Mouse (Mus musculus) embryonic facial prominence, embryonic 12.5 days (tissue): Measurements from ENCODE around the gene Mypop. TPM values are rescaled to one million over a fixed set of nuclear protein-coding genes. Genes with fewer than 3 reads are reported as not detected.

Experiments
- ATAC-seq: fragments of 200-750 bp; cut with Nextera tagmentation; 2 replicates; pipeline ENCODE4 v1.8.0; 2017; ENCODE audit not compliant: insufficient number of reproducible peaks, insufficient read depth, low FRiP score, low TSS enrichment
- H3K27ac ChIP-seq: fragments of 300-500 bp; sonication (generic); 2 replicates; pipeline ENCODE4 v1.5.1; 2016; ENCODE audit warnings: mild to moderate bottlenecking
- H3K27me3 ChIP-seq: fragments of 300-500 bp; sonication (generic); 2 replicates; pipeline ENCODE4 v1.6.1; 2016; ENCODE audit warnings: mild to moderate bottlenecking, moderate library complexity
- H3K36me3 ChIP-seq: fragments of 300-500 bp; sonication (generic); 2 replicates; pipeline ENCODE4 v1.6.1; 2016; ENCODE audit warnings: mild to moderate bottlenecking
- H3K4me1 ChIP-seq: fragments of 300-500 bp; sonication (generic); 2 replicates; pipeline ENCODE4 v1.6.1; 2016
- H3K4me2 ChIP-seq: fragments of 300-500 bp; sonication (generic); replicated peaks from 2 replicates; pipeline ENCODE4 v1.6.1; 2016; ENCODE audit warnings: mild to moderate bottlenecking, moderate library complexity
- H3K4me3 ChIP-seq: fragments of 300-500 bp; sonication (generic); 2 replicates; pipeline ENCODE4 v1.5.1; 2016; ENCODE audit warnings: mild to moderate bottlenecking
- H3K9ac ChIP-seq: fragments of 300-500 bp; sonication (generic); 2 replicates; pipeline ENCODE4 v1.6.1; 2016; ENCODE audit warnings: mild to moderate bottlenecking, moderate library complexity
- H3K9me3 ChIP-seq: fragments of 300-500 bp; sonication (generic); 2 replicates; pipeline ENCODE4 v1.6.1; 2016; ENCODE audit warnings: mild to moderate bottlenecking, moderate library complexity
- WGBS: fragments of 180-500 bp; shearing (Covaris S2); methylation state at CpG from one replicate; pipeline ENCODE4 v1.1.7; 2016; 5-methylcytosine and 5-hydroxymethylcytosine counted together
- polyA plus RNA-seq: library from polyadenylated mRNA; unstranded; fragments of >200 nt; fragmentation: Nextera tagmentation; extraction: Ambion mirVana; gene quantifications from 2 replicates; pipeline ENCODE4 v1.2.1, GENCODE M21; 2016

Gene Mypop
- polyA plus RNA-seq, 1 experiment from 2014 or later = 7.7 TPM

DNA sequence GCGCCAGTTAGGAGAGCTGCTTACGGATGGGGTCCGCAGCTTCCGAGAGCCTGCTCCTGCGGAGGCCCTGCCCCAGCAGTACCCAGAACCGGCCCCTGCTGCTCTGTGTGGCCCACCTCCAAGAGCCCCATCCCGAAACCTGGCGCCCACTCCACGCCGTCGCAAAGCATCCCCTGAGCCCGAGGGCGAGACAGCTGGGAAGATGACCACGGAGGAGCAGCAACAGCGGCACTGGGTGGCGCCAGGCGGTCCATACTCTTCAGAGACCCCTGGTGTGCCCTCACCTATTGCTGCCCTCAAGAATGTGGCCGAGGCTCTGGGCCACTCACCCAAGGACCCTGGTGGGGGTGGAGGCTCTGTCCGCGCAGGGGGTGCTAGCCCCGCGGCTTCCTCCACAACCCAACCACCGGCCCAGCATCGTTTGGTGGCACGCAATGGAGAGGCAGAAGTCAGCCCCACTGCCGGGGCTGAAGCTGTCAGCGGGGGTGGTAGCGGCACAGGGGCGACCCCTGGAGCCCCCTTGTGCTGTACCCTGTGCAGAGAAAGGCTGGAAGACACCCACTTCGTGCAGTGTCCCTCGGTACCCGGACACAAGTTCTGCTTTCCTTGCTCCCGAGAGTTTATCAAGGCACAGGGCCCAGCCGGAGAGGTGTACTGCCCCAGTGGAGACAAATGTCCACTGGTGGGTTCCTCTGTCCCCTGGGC, 14.5 kb downstream of the Mypop start:
- peak overlapping the region; percentile 93 for H3K9ac ChIP-seq
- no peak for ATAC-seq
- peak overlapping the region; percentile 95 for H3K4me3 ChIP-seq
- WGBS = 81% methylated on average over 34 of the region's 34 CpGs
- H3K27ac ChIP-seq = no peak overlapping the region
- peak overlapping the region; percentile 99 for H3K4me2 ChIP-seq
- H3K36me3 ChIP-seq = peaks cover 31% of the 10 kb centered on the region
- peaks cover 38% of the 10 kb centered on the region for H3K4me1 ChIP-seq
- no peaks in the 10 kb centered on the region for H3K27me3 ChIP-seq
- no peaks in the 10 kb centered on the region for H3K9me3 ChIP-seq

DNA sequence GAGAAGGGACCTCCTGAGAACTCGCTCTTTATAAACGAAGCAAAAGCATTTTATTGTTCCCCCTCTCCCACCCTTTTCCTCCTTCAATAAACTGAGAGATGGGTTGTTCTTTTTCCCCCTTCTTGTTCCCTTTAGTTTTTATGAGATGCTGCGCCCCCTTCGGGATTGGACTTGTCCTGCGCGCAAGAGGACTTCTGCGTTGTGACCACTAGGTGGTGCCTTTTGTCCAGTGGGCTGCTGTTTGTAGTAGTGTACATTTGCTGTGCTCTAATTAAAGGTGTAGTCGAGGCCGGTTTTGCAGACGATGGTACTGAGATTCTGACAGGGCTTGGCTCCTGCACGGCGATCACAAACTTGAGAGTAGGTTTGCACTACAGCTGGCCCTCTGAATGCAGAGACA, 15.4 kb downstream of the Mypop start:
- peaks cover 31% of the 10 kb centered on the region for H3K36me3 ChIP-seq
- H3K27ac ChIP-seq = no peak overlapping the region
- no peak overlapping the region for H3K9ac ChIP-seq
- H3K4me3 ChIP-seq = 0 out of 2 replicates have a peak overlapping the region, but pooled peaks have one; percentile 3
- WGBS = 11% methylated on average over 12 of the region's 12 CpGs
- no peaks in the 10 kb centered on the region for H3K9me3 ChIP-seq
- no peak for ATAC-seq
- peaks cover 40% of the 10 kb centered on the region for H3K4me1 ChIP-seq
- peak overlapping the region; percentile 99 for H3K4me2 ChIP-seq
- no peaks in the 10 kb centered on the region for H3K27me3 ChIP-seq

DNA sequence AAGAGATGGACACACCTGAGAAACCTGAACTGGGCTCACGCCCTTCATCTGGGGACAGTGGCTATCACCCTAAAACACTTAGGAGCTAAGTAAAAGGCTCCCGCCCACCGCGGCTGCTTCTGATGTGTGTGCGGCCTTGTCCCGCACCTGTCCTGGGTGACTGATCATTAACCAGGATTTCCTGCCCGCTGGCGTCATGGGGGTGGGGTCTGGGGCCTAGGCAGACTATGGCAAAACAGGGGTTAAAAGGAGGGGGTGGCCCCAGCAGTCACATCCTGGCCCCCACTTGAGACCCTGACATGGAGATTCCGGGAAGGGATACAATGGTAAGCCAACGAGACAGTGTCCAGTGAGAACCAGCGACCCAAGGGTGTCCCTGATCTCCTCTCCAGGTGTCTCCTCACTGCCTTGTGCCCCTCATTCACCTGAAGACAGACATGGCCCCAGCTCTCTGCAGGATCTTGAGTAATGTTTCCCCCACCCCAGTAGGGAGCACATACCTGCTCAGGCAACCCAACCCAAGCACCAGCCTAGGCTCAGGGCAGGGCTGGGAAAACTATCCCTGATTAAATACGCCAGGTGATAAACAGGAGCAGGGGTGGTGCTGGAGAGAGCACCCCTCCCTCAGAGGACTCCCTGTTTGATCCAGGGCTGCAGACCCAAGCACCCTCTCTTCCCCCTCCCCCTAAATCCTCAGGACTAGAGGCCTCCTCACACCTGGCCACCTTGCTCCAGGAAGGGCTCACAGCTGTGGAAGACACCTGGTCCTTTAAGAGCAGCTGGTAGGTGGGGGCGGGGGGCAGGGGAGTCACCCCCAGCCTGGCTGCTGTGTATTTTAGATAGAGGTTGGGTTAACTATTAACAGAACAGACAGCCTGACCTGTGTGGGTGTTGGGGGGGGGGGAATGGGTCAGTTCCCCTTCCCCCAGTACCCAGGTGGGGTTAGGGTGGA, 16.3 kb downstream of the Mypop start:
- peak overlapping the region; percentile 14; the same call in 1 of the 2 replicates for H3K4me2 ChIP-seq
- no peak overlapping the region for H3K4me3 ChIP-seq
- H3K9me3 ChIP-seq = no peaks in the 10 kb centered on the region
- peaks cover 43% of the 10 kb centered on the region for H3K4me1 ChIP-seq
- no peak overlapping the region for H3K9ac ChIP-seq
- peaks cover 31% of the 10 kb centered on the region for H3K36me3 ChIP-seq
- ATAC-seq = no peak
- H3K27ac ChIP-seq = no peak overlapping the region
- 76% methylated on average over 13 of the region's 13 CpGs for WGBS
- H3K27me3 ChIP-seq = no peaks in the 10 kb centered on the region

DNA sequence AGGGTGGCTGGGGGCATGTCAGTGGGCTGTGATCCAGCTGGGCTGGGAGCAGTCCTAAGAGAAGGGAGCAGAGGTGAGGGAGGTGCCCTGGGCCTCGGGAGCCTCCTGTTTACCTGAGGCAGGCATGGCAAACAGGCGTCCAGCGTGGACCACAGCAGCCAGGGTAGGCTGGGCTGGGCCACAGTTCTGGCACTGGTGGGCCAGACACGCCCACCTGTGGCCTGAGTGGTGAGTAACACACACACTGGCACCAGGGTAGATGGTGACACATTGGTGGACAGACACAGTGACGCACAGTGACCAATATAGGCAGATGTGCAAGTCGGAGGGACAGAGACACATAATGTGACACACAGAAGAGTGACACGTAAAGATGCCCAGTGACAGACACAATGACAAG, 19.5 kb downstream of the Mypop start:
- H3K9ac ChIP-seq = no peak overlapping the region
- WGBS = 79% methylated on average over 7 of the region's 7 CpGs
- no peak overlapping the region for H3K4me2 ChIP-seq
- H3K4me1 ChIP-seq = peaks cover 35% of the 10 kb centered on the region
- no peak overlapping the region for H3K4me3 ChIP-seq
- H3K36me3 ChIP-seq = peaks cover 23% of the 10 kb centered on the region
- H3K9me3 ChIP-seq = no peaks in the 10 kb centered on the region
- H3K27ac ChIP-seq = no peak overlapping the region
- no peak for ATAC-seq
- no peaks in the 10 kb centered on the region for H3K27me3 ChIP-seq

DNA sequence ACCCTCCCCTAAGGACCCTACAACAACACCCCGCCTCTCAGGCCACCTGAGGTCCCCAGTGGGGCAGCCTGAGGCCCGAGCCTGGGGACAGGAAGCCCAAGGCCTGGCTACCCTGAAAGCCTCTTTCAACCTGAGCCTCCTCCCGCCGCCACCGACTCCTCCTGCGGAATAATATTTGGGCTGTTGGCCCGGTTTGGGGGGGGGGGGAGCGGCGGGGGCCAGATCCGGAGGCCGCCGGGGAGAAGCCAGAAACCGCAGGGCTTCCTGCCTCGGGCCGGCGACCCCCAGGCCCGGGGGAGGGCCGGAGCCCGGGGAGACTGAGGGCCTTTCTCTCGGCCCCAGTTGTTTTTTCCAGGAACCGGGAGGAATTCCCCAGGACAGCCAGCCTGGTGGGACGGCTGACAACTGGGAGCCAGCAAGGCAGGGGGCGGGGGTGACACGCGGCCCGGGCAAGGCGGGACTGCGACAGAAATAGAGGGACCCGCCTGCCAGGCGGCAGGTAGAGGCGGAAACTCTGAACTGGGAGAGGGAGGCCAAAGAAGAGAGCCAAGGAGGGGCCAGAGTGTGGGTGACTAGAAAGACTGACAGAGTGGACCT, 21.1 kb downstream of the Mypop start:
- 1% methylated on average over 26 of the region's 31 CpGs for WGBS
- Histone ChIP-seq H3K4me1 (peaks cover 20% of the 10 kb centered on the region), H3K9me3 (no peaks in the 10 kb centered on the region), H3K27me3 (no peaks in the 10 kb centered on the region), H3K9ac (peak overlapping the region; percentile 57), H3K4me3 (peak overlapping the region; percentile 30), H3K36me3 (peaks cover 10% of the 10 kb centered on the region), H3K4me2 (peak overlapping the region; percentile 66), H3K27ac (peak overlapping the region; percentile 66)
- no peak for ATAC-seq

DNA sequence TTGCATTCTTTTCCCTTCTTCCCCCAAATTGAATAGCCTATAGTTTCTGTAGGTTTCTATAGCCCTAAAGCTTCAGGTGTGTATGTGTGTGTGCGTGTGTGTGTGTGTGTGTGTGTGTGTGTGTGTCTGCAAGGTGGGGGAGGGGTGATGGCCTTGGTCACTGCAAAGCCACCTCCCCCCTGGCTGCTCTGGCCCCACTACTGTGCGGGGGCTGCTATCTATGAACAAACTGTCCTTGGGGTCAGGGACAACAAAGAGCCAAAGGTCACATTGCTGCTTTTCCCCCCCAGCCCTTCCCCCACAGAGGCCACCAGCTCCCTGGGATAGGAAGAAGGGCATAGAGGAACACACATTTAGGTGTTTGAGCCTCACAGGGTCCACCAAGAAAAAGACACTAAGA, 21.8 kb downstream of the Mypop start:
- H3K27me3 ChIP-seq = no peaks in the 10 kb centered on the region
- WGBS = 31% methylated on average over 2 of the region's 2 CpGs
- H3K9ac ChIP-seq = no peak overlapping the region
- H3K36me3 ChIP-seq = peaks cover 3% of the 10 kb centered on the region
- 0 out of 2 replicates have a peak overlapping the region, but pooled peaks have one; percentile 66 for H3K4me2 ChIP-seq
- no peaks in the 10 kb centered on the region for H3K9me3 ChIP-seq
- no peak overlapping the region for H3K4me3 ChIP-seq
- H3K4me1 ChIP-seq = peaks cover 14% of the 10 kb centered on the region
- no peak for ATAC-seq
- H3K27ac ChIP-seq = no peak overlapping the region

DNA sequence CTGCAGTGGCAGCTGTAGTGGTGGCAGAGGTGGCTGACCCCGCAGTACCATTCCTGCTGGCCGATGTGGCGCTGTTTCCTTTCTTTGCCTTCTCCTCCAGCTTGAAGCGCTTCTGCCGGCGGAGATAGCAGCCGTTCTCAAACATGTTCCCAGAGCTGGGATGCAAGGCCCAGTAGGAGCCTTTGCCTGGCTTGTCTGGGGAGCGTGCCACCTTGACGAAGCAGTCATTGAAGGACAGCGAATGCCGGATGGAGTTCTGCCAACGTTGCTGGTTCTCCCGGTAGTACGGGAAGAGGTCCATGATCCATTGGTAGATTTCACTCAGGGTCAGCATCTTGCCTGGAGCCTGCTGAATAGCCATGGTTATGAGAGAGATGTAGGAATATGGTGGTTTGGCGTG, 23.4 kb downstream of the Mypop start:
- H3K27me3 ChIP-seq = no peaks in the 10 kb centered on the region
- H3K4me2 ChIP-seq = no peak overlapping the region
- H3K4me1 ChIP-seq = peaks cover 14% of the 10 kb centered on the region
- H3K36me3 ChIP-seq = no peaks in the 10 kb centered on the region
- 69% methylated on average over 15 of the region's 15 CpGs for WGBS
- H3K4me3 ChIP-seq = no peak overlapping the region
- H3K9me3 ChIP-seq = no peaks in the 10 kb centered on the region
- no peak for ATAC-seq
- H3K27ac ChIP-seq = no peak overlapping the region
- H3K9ac ChIP-seq = no peak overlapping the region

DNA sequence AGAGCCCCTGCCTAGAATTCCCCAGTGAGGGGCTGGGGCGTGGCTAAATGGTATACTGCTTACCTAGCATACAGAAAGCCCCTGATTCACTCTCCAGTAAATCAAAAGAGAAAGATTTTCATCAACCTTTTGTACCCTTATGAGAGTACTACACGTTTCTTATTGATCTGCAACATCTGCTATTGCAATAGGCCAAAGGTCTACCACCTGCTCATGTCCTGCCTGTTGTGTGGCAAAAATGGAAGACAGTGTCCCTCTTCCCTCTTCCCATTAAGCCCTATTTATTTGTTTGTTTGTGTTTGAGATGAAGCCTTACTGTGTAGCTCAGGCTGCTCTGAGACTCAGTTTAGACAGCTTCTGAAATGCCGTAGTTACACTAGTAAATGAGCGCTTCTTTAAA, 25.0 kb downstream of the Mypop start:
- no peak overlapping the region for H3K9ac ChIP-seq
- H3K4me3 ChIP-seq = no peak overlapping the region
- ATAC-seq = no peak
- no peaks in the 10 kb centered on the region for H3K9me3 ChIP-seq
- H3K27me3 ChIP-seq = peaks cover 12% of the 10 kb centered on the region
- no peaks in the 10 kb centered on the region for H3K36me3 ChIP-seq
- H3K4me2 ChIP-seq = no peak overlapping the region
- 84% methylated on average over 4 of the region's 4 CpGs for WGBS
- peaks cover 14% of the 10 kb centered on the region for H3K4me1 ChIP-seq
- no peak overlapping the region for H3K27ac ChIP-seq

DNA sequence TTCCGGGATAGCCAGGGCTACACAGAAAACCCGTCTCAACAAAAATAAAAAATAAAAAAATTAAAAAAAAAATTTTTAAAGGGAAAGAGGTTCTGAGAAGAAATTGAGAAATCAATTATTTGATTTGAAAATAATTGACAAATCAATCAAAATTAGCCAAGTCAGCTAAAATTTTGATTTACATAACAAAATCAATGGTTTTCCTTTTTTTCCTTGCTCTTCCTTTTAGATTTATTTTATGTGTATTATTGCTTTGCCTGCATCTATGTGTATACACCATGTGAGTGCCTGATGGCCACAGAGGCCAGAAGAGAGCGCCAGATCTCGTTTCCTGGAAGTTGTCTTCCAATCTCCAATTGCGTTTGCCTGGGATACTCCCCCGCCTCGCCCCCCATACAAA, 26.9 kb downstream of the Mypop start:
- 87% methylated on average over 7 of the region's 7 CpGs for WGBS
- no peaks in the 10 kb centered on the region for H3K9me3 ChIP-seq

DNA sequence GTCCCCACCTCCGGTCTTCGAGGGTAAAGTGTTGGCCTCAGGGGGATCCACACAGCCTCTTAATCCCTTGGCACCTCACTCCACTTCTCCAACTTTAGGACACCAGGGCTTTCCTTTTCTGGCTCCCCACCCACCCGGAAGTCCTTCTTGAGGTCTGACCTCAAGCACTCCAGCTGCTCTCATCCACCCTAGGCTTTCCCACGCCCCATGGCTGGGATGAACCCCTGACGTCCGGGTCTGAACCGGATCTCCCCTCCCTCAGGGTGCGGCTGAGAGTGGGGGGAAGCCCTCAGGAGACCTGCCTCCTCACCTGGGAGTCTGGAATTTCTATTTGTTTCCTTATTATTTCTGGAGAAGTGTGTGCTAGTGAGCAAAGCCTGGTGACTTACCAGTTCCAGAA, 30.0 kb downstream of the Mypop start:
- Histone ChIP-seq H3K9ac (no peak overlapping the region), H3K9me3 (no peaks in the 10 kb centered on the region), H3K36me3 (no peaks in the 10 kb centered on the region), H3K4me3 (no peak overlapping the region), H3K27me3 (peaks cover 40% of the 10 kb centered on the region), H3K4me1 (peaks cover 12% of the 10 kb centered on the region), H3K4me2 (no peak overlapping the region), H3K27ac (no peak overlapping the region)
- no peak for ATAC-seq
- 15% methylated on average over 8 of the region's 8 CpGs for WGBS

More for the DNA sequence above, 26.9 kb downstream of the Mypop start:
- peaks cover 30% of the 10 kb centered on the region for H3K27me3 ChIP-seq
- peaks cover under 1% of the 10 kb centered on the region; the same call in 1 of the 2 replicates for H3K4me1 ChIP-seq
- no peak overlapping the region for H3K4me2 ChIP-seq
- H3K4me3 ChIP-seq = no peak overlapping the region
- H3K36me3 ChIP-seq = no peaks in the 10 kb centered on the region
- H3K9ac ChIP-seq = no peak overlapping the region
- ATAC-seq = no peak
- no peak overlapping the region for H3K27ac ChIP-seq

DNA sequence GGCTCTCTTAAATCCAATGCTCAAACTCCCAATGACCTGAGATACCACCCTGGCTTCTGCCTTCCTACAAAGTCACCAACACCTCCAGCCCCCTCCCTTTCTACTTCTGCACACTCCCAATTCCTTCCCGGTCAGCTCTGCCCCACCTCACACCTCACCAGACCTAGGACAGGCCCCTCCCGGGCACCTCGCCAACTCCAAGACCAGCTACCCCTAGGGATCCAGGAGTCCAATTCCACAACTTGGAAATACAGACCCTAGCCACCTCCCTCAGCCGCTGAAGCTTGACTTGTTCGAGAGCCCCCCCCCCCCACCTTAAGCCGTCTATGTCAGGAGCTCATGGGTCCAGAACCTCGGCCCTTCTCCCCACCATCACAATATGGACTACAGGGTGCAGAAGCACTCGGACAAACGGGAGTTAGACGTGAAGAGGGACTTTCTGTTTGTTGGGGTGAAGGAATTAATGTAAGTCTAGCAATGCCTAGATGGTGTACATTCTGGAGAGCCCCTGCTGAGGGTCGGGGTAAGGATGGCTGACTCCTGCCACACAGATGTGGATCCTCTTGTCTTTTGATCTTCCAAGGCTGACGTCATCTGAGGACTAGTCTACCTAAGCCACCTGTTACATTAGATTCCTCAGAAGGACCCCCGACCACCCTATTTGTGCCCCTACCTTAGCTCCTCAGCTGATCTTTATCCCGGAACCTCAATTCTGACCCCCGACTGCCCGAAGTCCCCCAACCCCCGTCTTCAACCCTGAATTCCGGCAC, 31.3 kb downstream of the Mypop start:
- peaks cover 15% of the 10 kb centered on the region for H3K4me1 ChIP-seq
- no peaks in the 10 kb centered on the region for H3K9me3 ChIP-seq
- no peak overlapping the region for H3K27ac ChIP-seq
- H3K27me3 ChIP-seq = peaks cover 40% of the 10 kb centered on the region
- ATAC-seq = no peak
- no peak overlapping the region for H3K4me2 ChIP-seq
- 56% methylated on average over 18 of the region's 18 CpGs for WGBS
- no peaks in the 10 kb centered on the region for H3K36me3 ChIP-seq
- H3K9ac ChIP-seq = no peak overlapping the region
- no peak overlapping the region for H3K4me3 ChIP-seq
